Mouse (Mus musculus) layer of hippocampus, postnatal 14 days (tissue): Measurements from ENCODE around the gene Fars2. TPM values are rescaled to one million over a fixed set of nuclear protein-coding genes. Genes with fewer than 3 reads are reported as not detected.

Experiments
- total RNA-seq, 2 experiments: library from RNA; stranded (reverse); gene quantifications; 2 replicates each; pipeline ENCODE4 v1.2.3; 2021

Gene Fars2
- total RNA-seq, 2 experiments from 2014 or later = 30.2 to 37.4 TPM

Other genes with a start within 250 kb of the Fars2 start
- 1 to 10 TPM; 2.7 to 7.2 TPM for gene Rpp40, start 211.1 kb upstream of the Fars2 start, total RNA-seq
- gene Ppp1r3g, start 158.6 kb upstream of the Fars2 start, total RNA-seq = 10 to 100 TPM; 11.9 to 13.3 TPM
- gene Lyrm4, start 114 bp downstream of the Fars2 start, total RNA-seq = 10 to 100 TPM; 18.9 to 19.8 TPM